Mouse (Mus musculus): ENCODE results near the gene Btbd9.

The Btbd9 gene

DNA sequence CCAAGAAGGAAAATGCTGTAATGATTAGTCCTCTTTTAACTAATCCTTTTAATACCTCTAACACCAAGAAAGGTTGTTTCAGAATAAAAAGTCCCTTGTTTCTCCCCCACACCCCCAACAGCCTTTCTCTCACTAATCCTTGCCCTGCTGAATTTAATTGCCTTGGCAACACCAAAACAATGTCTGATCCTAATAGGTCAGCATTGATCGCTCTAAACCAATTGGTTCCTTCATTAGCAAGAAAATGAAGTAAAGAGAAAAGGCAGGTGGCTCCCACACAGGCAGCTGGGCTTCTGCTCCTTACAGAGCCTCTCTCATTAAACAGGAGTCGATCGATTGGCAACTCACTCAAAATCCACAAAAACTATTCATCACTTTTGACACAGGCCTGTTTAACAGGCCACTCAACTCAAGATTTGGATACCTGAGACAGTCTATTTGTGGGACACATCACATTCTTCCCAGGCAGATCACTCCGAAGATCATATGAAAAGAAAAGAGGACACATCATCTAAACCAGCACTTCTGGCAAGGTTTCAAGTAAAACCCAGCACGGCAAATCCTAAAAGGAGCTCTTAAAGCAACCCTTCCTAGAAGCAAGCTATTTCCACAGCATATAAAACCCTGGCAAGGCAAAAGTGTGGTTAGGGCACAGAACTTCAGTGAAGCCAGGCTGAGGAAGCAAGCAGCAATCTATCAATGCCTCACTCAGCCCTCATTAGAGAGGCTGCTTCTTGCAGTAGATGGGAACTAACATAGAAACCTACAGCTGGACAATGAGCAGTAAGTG is 197.9 kb downstream of the Btbd9 start:
- DNase-seq, result peak; percentile 28

DNA sequence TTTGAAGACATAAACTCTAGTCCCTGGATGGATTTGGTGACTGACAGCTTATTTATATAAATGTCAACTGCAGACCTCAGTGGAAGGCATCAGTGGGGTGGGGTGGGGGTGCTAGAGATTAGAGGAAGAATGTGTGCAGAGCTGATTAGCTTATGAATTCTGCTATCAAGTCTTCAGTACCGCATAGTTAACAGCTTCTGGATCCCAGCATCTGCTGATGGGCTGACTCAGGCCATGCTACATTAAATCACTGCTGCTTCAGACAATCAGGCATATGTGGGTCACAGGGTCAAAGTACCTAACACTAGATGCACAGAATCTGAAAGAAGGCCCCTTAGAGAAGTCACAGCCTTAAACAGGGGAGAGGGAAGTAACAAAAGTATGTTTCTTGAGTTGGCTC is 198.5 kb downstream of the Btbd9 start:
- peak; percentile 19 for DNase-seq

GRCm38 (mm10) chr17:30375107-30375506 is 201.2 kb downstream of the Btbd9 start:
- DNase-seq, result peak; percentile 17

GRCm38 (mm10) chr17:30368559-30368958 is 207.7 kb downstream of the Btbd9 start:
- peak; percentile 43 for DNase-seq

DNA sequence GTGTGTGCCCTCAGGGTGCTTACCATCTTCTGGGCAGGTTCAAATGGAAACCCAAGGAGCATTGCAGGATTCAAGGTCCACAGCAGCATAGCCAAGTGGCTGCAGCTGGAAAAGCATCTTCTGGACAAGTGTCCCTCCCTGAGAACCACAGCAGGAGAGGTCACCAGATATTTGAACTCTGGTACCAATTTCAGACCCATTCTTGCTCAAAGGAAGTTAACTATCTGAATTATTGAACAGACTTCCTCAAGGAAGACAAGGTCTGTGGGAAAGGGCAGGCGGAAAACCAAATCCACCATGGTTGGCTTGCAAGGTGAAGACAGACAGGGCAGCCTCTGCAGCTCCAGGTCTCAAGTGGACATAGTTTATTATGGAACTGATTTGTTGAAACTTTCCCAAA is 211.6 kb downstream of the Btbd9 start:
- no peak for DNase-seq

DNA sequence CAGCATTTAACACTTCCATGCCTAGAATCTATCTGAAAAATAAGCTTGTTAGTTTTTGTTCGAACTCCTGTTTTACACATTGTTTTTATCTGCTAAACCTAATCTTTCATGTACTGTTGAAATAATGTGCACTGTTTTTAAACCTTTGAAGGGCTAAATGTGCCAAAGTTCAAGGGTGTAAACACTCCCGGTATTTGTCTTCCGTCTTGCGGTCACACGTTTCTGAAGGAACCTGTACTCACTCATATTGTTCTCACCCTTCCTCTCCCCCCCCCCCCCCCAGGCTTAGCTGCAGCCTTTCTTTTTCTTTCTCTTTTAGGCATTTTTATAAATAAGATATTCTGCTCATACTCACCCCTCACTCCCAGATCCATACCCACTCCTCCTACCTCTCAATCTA is 212.9 kb downstream of the Btbd9 start:
- no peak for DNase-seq

- DNase-seq, result no peak
Measured at GRCm38 (mm10) chr17:30360654-30361053, 215.6 kb downstream of the Btbd9 start.

GRCm38 (mm10) chr17:30359392-30359791 is 216.9 kb downstream of the Btbd9 start:
- no peak for DNase-seq

- DNase-seq, result no peak
Measured at GRCm38 (mm10) chr17:30355431-30355830, 220.9 kb downstream of the Btbd9 start.

GRCm38 (mm10) chr17:30354381-30354780 is 221.9 kb downstream of the Btbd9 start:
- no peak for DNase-seq

DNA sequence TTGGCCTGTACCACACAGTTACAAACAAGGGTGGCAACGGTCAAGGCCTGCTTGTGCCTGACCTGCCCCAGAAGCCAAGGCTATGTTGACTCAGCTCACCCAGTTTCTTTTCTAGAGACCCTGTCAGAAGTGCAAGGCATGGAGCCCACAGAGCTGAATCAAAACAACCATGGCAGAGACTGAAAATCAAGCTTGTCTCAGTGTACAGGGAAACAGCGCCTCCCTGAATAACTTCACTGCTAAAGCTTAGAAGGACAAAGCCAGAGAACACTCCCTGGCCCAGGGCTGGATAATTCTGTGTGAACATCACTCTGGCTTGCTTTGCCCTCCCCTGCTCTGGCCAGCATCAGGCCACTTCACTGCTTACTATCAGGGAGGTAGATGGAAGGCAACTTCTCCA is 228.3 kb downstream of the Btbd9 start:
- DNase-seq, result no peak

- peak; percentile 46 for DNase-seq
Measured at GRCm38 (mm10) chr17:30347101-30347613, 229.1 kb downstream of the Btbd9 start.

GRCm38 (mm10) chr17:30345008-30345407 is 231.3 kb downstream of the Btbd9 start:
- no peak for DNase-seq

- no peak for DNase-seq
Measured at GRCm38 (mm10) chr17:30343701-30344473, 232.4 kb downstream of the Btbd9 start.

GRCm38 (mm10) chr17:30341556-30341955 is 234.7 kb downstream of the Btbd9 start:
- DNase-seq, result no peak

DNA sequence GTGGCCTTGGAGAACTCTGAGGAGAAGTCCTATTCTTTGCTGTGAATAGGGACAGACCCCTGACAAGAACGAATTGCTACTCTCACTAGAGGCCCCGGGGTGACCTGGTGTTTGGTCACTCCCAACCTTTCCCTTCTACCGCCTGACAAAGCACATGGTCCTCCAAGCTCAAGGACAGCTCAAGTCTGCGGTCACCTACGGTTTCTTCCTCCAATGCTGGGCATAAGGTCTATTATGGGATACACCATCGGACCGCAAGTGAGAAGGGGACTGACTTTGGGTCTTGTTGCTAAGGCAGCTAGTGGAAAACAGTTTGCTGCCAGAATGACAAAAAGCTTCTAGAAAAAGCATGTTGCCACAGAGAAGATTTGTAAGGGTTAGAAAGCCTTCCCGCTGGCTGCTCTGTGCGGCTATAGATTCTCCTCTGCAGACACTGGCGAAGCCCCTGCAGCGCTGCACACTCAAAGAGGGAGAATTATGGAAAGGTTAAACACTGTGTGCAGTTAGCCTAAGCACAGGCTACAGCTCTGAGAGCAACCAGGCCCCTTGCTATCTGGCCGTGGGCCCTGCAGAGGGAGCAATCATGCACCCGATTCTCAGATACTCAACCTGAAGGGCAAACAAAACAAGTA is 235.7 kb downstream of the Btbd9 start:
- DNase-seq, result no peak

DNA sequence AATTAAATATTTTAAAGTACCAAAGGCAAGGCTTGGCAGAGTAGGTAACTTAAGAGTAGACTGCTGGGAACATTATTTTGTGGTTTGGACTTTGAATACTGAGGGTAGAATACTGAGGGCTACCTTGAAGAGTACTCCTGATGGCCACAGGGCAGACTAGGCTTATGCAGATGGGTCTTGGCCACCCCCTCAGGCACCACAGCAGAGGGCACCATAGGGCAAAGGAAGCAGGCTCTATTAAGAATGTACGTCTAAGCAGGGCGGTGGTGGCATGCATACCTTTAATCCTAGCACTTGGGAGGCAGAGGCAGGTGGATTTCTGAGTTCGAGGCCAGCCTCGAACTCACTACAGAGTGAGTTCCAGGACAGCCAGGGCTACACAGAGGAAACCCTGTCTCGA is 237.0 kb downstream of the Btbd9 start:
- DNase-seq, result no peak

- DNase-seq, result no peak
Measured at GRCm38 (mm10) chr17:30336816-30337215, 239.5 kb downstream of the Btbd9 start.

GRCm38 (mm10) chr17:30336280-30336679 is 240.0 kb downstream of the Btbd9 start:
- DNase-seq, result no peak

DNA sequence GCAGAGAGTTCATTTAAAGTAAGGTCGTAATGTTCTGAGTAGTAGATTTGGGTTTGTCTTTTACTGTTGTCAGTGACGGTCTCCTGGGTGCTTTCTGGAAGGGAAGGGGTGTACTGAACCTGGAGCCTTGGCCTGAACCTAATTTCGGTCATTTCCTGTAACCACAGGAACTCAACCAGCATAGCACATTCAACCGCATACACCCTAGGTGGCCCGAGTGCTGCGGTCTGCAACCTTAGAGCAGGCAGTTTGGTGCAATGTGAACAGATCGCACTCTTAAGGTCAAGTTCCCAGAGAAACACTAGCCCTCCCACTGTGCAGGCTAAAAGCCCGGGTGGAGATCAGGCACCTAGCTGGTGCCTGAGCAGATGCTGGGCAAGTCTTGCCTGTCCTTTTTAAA is 240.5 kb downstream of the Btbd9 start:
- peak; percentile 33 for DNase-seq

DNA sequence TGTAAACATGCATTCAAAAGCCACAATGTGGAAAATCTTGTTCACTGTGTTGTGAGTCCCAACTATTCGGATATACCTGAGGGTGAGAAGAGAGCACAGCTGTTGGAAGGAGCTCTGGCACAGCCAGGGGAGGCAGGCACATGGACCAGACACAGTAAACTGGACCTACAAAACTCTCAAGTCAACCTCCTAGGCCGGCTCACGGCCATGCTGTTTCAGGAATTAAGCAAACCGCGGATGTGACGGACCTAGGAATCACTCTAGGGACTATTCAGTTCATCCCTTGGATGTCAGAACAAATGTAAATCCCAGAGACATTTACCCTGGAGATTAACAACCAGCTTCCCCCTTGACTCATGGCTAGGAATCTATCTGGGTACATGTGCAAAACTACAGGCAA is 242.0 kb downstream of the Btbd9 start:
- no peak for DNase-seq

- no peak for DNase-seq
Measured at GRCm38 (mm10) chr17:30333136-30333535, 243.2 kb downstream of the Btbd9 start.

GRCm38 (mm10) chr17:30331380-30331779 is 244.9 kb downstream of the Btbd9 start:
- no peak for DNase-seq

DNA sequence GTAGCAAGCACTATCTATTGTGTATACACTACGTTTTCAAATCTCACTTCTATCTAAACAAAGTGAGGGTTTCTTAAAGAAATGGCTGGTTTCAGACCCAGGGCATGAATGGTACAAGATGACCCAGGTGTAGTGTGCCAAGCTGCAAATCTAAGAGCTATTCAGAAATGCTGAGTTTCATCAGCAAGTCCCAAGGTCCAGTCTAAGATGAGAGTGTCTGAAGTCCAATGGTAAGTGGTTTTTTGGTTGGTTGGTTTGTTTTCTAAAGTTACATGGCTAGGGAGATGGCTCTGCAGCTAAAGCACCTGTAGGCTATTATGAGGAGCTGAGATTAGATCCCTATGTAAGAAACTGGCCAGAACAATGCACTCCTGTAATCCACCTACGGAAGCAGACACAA is 246.8 kb downstream of the Btbd9 start:
- DNase-seq, result no peak
